Mouse (Mus musculus): ENCODE data around the gene Mcu. TPM values are rescaled to one million over a fixed set of nuclear protein-coding genes. Genes with fewer than 3 reads are reported as not detected.
A peak's percentile ranks its signal among the peaks of the same experiment; 100 is the strongest.

The Mcu gene
- total RNA-seq, 2 experiments from 2014 or later: 48.0 to 48.6 TPM

DNA sequence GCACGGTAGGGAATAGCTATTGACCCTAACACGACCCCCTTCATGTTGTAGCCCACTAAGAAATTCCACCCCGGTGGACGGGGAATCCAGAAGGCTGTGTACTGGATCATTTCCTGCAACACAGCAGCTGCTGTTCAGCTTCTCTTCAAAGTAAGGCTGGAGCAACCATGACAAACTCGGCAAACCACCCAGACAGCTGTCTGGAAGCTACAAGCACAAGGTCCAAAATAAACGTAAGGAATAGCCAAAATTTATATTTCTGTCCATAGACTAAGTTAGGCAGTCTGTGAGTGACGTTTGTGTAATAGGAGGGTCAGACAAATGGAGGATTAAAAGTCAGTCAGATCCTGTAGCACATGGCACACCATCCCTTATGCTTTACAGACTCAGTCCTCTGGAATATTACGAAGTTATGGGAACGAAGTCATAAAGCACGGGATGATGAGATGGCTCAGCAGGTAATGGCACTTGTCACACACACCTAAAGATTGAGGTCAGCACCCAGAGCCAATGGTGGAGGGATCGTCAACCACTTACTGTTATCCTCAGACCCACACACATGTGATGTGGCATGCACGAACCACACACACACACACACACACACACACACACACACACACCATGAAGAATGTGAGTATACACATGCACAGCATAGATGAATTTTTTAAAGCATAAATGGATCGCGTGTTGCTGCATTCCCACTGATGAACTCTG is 105.6 kb downstream of the Mcu start:
- no peak for DNase-seq (ENCODE audit: low spot score in 2 of 2)

DNA sequence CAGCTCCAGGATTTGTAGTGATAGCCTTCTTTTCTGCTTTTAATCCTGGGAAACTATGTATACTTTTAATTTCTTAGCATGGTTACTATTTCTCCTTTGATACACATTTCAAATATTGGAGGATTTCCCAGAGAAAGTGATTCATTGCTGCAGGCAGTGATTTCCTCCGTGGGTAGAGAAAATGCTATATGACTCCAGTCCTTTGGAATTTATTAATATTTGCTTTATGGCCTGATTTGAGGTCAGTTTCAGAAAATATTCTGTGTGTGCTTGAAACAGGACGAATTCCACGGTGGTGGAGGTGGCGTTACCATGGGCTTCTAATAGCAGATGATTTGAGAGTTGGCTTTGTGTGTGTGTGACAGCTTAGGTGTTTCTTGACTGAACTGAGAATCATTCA is 107.3 kb downstream of the Mcu start:
- DNase-seq (ENCODE audit: low spot score in 2 of 2): no peak
- intact Hi-C loops (cut with DNase I): no loop called here

More for the DNA sequence above, 105.6 kb downstream of the Mcu start:
- intact Hi-C loops (cut with DNase I): no loop called here

DNA sequence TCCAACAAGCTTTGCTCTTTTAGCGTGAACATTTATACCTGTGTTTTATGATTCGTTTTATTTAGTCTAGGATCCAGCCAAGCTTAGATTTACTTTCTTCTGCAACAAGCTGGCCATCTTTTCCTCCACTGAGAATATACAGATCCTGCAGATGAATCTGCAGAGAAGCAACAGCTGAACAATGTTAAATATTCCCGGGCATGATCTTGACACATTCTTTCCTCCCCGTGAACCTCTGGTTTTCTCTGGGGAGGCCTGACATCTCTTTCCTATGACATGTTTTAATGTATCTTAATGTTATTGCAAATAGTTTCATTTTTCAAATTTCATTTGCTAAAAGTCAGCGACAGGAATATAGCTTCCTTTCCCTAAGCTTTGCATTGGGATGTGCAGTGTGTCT is 109.8 kb downstream of the Mcu start:
- intact Hi-C loops (cut with DNase I): no loop called here

DNA sequence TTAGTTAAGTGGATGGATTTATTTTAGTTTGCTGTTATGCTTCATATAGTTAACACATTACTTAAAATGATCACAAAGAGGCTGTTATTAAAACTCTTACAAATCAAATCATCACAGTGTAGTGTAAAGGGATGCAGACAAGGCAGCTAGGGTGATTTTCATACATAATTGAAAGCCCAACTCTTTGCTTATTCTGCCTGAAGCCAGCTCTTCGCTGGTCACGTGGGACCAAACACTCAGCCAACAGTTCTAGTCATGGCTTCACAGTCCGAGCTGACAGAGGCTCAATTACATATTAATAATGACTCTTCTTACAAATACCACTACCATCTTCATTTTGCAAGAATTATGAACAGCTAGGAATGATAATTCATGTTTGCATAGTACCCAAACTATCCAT is 112.2 kb downstream of the Mcu start:
- DNase-seq (ENCODE audit: low spot score in 2 of 2): no peak
- intact Hi-C loops (cut with DNase I): loop anchor here (5.0 kb wide), 1 partner anchor 88 kb away; no protein-coding TSS in a partner anchor

More for the DNA sequence above, 109.8 kb downstream of the Mcu start:
- no peak for DNase-seq (ENCODE audit: low spot score in 2 of 2)

DNA sequence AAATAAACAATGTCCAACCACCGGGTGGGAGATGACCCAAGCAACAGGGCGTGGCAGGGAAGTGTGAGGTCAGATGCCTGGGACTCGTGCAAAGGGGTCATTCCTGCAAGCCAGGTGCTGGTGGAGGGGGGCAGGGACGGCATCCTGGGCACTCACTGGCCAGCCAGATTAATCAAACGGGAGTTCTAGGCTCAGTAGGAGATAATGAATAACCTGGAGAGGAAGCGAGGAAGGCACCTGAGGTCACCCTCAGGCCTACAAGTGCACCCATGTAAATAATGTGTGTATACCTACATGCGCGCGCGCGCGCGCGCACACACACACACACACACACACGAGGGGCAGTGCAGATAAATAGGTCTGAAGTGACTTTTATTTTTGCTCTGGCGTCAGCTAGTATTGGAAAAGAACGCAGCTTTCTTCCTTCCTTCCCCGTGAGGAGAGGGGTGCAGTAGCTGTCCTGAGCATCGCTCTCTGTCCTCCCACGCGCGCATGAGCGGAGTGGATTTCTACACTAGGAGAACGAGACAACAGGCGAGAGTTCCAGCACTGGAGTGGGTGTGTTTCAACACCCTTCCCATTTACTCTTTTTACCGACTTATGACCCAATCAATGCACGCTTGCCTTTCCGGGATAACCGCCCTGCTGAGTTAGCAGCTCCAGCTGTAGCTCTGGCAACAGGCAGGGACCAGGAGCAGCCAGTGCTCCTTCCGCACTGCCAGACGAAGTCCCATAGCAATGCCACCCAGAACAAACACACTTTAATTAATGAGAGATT is 112.9 kb downstream of the Mcu start:
- intact Hi-C loops (cut with DNase I): loop anchor here (5.0 kb wide), 1 partner anchor 89 kb away; no protein-coding TSS in a partner anchor
- peak; percentile 63 to 65 for DNase-seq (ENCODE audit: low spot score in 2 of 2)

DNA sequence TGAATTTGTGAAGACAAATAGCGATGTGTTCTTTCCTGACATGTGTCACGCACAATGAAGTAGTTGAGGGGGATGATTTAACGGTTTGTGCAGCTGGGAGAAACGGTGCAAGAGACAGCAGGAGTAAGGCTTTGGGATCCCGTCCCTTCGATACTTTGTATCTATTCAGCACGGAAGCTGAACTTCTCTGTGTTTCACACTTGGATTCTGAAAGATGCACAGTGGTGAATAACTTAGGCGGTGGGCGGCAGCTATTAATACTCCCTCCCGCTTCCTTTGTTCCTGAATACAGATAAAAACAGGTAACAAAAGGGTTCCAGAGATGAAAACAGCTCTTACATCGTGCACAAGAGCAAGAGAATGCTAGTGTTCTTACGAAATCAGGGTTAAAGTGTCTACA is 114.1 kb downstream of the Mcu start:
- DNase-seq (ENCODE audit: low spot score in 2 of 2): peak in 1 of 2 experiments; percentile 36
- intact Hi-C loops (cut with DNase I): loop anchor here (5.0 kb wide), 1 partner anchor 90 kb away; no protein-coding TSS in a partner anchor

DNA sequence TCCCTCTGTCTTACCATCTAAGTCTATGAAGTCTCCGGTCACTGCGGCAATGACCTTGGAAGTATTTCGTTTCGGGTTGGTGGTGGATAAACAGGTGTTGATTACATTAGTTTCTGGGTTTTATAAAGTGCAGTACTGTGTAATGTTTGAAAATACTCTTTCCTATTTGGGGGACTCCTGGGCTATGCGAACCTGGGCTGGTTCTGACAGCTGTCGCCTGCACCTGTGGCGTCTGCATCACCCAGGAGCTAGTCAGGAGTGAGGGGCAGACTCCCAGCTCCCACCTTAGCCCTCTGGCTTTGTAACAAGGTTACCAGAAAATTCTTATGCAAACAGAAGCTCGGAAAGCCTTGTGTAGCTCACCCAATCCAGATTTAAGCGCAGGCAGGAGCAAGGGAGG is 114.7 kb downstream of the Mcu start:
- no peak for DNase-seq (ENCODE audit: low spot score in 2 of 2)
- intact Hi-C loops (cut with DNase I): loop anchor here (5.0 kb wide), 1 partner anchor 91 kb away; no protein-coding TSS in a partner anchor

DNA sequence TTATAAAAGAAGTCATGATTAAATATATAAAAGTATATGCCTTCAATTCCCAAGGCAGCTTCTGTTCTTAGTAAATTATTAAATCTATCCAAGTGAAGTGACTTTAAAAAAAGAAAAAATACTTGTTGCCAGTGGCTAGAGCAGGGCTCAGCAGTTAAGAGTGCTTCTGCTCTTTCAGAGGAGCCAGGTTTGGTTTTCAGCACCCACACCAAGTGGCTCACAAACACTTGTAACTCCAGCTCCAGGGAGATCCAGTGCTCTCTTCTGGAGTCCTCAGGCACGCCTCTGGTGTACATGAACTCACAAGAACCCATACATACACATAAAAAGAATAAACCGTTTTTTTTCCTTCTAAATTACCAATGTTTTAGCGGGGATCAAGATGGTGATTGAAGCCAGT is 116.3 kb downstream of the Mcu start:
- intact Hi-C loops (cut with DNase I): loop anchor here (5.0 kb wide), 1 partner anchor 92 kb away; no protein-coding TSS in a partner anchor
- no peak for DNase-seq (ENCODE audit: low spot score in 2 of 2)

DNA sequence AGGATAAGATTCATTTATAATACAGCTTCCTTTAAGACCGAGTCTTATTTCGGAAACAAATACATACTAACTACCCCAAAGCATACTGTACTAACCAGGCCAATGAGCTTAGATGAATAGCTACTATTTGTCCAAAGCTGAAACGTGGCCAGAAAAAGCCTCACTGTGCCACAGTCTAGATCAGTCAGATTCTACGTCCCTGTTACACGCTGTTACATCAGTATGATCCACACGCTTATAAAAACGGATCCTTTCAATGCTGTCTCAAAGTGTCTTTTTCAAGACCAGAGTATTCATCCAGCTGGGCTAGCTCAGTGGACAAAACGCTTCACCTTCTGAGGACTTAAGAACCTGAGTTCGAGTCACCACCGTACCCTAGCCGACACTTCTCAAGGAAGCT is 119.5 kb downstream of the Mcu start:
- DNase-seq (ENCODE audit: low spot score in 2 of 2): no peak
- intact Hi-C loops (cut with DNase I): loop anchor here (10.0 kb wide), 2 partner anchors 208 to 318 kb away; partner anchors contain the start of gene Micu1

DNA sequence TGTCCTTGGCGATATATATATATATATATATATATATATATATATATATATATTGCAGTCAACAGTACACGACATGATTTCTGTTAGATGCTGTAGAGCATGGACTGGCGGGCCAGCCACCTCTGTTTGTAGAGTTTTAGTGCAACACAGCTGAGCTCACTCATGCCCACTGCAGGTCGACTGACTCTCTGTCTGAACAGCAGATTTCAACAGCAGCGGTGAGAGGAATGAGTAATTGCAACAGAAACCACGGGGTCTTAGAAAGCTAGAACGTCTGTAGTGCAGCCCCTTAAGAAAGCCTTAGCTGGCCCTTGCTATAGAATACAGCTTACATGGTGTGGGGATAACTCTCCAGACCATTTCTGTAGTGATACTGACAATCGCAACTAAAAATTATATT is 121.6 kb downstream of the Mcu start:
- intact Hi-C loops (cut with DNase I): loop anchor here (5.0 to 10.0 kb wide), 4 partner anchors 117 to 367 kb away; partner anchors contain the start of gene Micu1

DNA sequence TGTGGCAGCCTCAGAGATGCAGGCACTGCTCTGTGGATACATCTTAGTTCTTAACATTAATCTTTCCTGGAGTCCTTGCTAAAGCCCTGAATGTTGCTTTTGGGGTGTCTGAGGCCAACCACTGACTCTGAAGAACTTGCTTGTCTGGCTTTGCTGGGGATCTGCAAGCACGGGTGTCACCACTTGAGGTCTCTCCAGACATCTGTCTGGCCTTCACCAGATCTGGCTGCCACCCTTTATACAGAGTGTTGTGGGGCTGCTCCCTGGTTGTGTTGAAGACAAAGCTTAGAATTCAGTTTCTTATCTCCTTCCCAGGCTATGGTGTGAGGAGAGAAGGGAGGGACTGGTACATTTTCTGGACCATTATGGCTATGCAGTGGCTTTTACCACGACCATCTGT is 122.4 kb downstream of the Mcu start:
- no peak for DNase-seq (ENCODE audit: low spot score in 2 of 2)
- intact Hi-C loops (cut with DNase I): loop anchor here (5.0 to 10.0 kb wide), 4 partner anchors 118 to 368 kb away; partner anchors contain the start of gene Micu1

More for the DNA sequence above, 121.6 kb downstream of the Mcu start:
- no peak for DNase-seq (ENCODE audit: low spot score in 2 of 2)

DNA sequence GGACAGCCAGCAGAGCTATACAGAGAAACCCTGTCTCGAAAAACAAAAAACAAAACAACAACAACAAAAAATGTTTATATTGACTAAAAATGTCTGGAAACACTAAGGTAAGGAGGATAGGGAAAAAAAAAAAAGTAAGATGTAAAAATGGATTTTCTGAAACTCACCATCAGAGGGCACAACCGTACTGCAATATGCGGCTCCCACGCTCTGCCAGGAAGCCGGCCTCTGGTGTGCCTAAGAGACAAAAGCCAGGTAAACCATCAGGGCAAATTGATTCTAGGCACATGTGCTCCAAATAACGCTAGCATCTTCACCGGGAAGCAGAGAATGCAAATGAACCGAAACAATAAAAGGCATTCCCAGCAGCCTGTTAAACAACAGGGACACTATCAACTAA is 125.6 kb downstream of the Mcu start:
- DNase-seq (ENCODE audit: low spot score in 2 of 2): peak; percentile 43 to 44
- intact Hi-C loops (cut with DNase I): loop anchor here (5.0 to 10.0 kb wide), 4 partner anchors 121 to 371 kb away; partner anchors contain the start of gene Micu1

DNA sequence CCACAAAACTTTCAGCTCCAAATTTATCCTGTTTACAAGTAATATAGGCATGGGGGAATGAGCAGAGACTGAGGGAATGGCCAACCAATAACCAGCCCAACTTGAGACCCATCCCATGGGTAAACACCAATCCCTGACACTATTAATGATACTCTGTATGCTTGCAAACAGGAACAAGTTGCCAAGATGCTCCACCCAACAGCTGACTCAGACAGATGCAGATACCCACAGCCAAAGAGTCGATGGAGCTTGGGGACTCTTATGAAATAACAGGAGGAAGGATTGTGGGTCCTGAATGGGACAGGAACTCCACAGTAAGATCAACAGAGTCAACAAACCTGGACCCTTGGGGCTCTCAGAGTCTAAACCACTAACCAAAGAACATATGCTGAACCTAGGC is 127.1 kb downstream of the Mcu start:
- intact Hi-C loops (cut with DNase I): no loop called here
- no peak for DNase-seq (ENCODE audit: low spot score in 2 of 2)

DNA sequence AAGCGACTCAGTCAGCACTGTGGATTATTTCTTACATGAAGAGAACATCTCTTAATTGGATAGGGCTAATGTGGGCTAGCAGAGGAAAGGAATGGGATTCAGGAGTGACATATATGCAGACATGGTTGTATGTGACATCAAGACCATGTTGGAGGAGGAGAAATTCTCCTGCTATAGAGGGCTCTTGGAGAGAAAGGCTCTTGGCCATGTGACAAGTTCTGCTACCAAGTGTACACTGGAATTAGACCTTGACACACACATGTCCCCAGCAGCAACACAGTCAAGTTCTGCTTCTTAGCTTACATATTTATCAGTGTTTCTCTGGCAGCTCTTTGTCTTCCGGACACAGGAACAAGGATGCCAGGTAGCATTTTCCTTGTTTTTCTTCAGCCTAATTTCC is 129.1 kb downstream of the Mcu start:
- no peak for DNase-seq (ENCODE audit: low spot score in 2 of 2)
- intact Hi-C loops (cut with DNase I): no loop called here

DNA sequence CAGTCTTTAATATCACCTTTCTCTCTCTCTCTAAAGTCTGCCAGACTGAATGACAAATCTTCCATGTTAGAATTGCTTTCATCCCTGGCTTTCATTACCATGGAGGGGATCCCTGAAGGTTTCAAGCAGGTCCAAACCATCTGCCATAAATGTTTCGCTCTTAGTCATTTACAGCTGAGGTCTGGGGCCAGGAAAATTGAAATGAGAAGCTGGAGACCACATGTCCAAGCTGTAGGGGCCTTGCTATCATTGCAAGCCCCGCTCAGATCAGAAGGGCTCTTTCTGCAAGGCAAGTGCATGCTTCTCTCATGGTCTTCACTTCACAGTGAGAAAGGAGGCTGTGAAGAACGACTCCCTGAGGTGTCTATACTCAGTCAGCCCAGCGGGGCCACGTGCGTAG is 132.2 kb downstream of the Mcu start:
- intact Hi-C loops (cut with DNase I): no loop called here
- no peak for DNase-seq (ENCODE audit: low spot score in 2 of 2)

DNA sequence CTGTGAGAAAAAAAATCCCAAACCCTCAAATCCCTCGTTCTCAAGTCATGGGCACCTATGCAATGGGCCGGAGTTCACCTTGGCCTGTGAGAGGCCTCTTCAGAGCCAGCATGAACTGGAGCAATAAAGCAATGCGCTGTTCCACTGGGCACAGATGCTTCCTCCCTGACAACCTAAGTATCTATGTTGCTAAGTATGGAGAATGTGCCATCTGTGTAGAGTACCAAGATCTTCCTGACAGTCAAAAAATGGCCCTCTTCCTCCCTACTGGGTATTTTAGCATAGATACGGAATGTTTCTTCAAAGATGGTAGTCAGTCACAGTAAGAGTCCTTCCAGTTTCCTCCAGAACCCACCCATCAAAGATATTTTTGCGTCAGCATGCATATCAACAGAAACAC is 135.1 kb downstream of the Mcu start:
- intact Hi-C loops (cut with DNase I): no loop called here
- no peak for DNase-seq (ENCODE audit: low spot score in 2 of 2)

DNA sequence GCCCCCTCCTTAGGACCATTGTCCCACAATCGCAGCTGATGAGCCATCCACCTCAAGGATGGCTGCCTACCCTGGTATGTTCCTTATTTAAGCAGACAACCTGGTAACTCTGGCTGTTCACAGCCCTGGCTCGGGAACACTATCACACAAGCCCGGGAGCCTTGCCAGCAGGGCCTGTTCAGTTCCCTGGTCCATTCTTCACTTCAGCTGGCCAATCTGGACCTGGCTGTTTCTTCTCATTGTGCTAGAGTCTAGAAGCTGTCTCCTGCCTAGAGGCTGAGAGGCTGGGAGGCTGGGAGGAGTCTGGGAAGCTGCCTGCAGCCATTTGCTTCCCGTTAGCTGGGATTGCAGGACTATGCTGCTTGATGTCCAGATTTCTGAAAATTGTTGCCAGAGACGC is 146.0 kb downstream of the Mcu start:
- intact Hi-C loops (cut with DNase I): no loop called here

DNA sequence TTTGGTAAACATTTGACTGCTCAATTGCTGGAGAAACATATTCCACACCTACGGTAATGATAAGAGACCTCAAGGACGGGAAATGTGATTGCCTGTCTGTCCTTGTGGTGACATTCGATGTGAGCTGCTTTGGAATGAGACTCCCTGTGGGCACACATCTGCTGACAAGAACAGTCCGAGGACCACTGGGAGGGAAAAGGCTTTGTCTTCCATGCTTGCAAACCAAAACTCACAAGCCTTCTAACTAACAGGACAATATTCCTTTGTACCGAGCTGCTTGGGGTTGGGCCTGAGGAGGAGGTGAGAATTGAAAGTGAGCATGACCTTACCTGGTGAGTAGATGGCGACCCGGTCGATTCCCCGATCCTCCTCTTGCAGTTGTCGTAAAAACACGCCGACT is 149.2 kb downstream of the Mcu start:
- intact Hi-C loops (cut with DNase I): no loop called here
- no peak for DNase-seq (ENCODE audit: low spot score in 2 of 2)

More for the DNA sequence above, 146.0 kb downstream of the Mcu start:
- DNase-seq (ENCODE audit: low spot score in 2 of 2): peak; percentile 25 to 27

DNA sequence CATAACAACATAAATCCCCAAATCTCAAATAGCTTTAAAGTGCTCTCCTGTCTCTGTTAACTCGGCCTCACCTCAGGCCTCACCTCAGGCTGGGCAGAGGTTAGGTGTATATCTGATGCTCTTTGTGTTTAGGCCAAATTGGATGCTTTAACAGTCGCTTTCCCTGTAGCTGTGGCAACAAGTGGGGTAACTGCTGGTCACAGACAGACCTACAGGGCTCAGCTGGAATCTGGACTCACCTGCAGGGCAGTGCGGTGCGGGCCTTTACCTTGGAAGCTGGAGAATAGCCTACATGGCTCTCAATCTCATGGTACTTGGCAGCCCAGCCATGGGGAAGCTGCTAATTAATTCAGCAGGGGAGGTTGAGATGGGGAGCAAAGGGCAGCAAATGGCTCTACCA is 149.9 kb downstream of the Mcu start:
- intact Hi-C loops (cut with DNase I): no loop called here
- DNase-seq (ENCODE audit: low spot score in 2 of 2): no peak

DNA sequence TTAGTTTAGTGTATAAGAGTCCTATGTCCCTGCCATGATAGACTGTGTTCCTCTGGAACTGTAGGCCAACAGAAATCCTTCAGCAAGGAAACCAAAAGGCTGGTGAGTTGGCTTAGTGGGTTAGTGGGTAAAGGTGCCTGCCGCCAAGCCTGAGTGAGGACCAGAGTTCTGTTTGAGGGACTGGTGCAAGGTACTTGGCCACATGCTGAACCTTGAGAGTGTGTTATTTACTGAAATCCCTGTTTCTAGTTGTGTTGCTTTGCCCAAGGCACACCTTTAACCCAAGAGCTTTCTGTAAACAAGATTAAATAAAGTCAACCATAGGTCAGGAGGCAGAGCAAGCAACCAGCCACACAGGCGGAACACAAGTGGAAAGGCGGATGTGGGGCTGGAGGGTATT is 150.9 kb downstream of the Mcu start:
- no peak for DNase-seq (ENCODE audit: low spot score in 2 of 2)
- intact Hi-C loops (cut with DNase I): no loop called here

Data from left cerebral cortex, postnatal 14 days (tissue).